Mouse (Mus musculus): Measurements from ENCODE around the gene Ddit4.

GRCm38 (mm10) chr10:59967309-59967942 lies 15.8 kb upstream of the Ddit4 start:
- TF ChIP-seq CTCF (conservative IDR thresholded peaks at IDR 0.05 in 1 of 2, IDR thresholded peaks at IDR 0.05 in 1 of 2; ENCODE audit: low read depth in 2 of 2, low read length in 2 of 2) (no peak), EP300 (IDR thresholded peaks at IDR 0.05; ENCODE audit: low read length) (no peak), ELF1 (IDR thresholded peaks at IDR 0.05; ENCODE audit: low read depth, low read length) (no peak), TCF12 (IDR thresholded peaks at IDR 0.05; ENCODE audit: low read depth, low read length) (no peak), MAFK (IDR thresholded peaks at IDR 0.05; ENCODE audit: insufficient replicate concordance, low read length) (no peak), ETS1 (conservative IDR thresholded peaks at IDR 0.05; ENCODE audit: low read depth, low read length) (no peak), HCFC1 (IDR thresholded peaks at IDR 0.05; ENCODE audit: low read depth, low read length) (no peak), ZNF384 (IDR thresholded peaks at IDR 0.05; ENCODE audit: low read depth, low read length) (no peak), POLR2A (IDR thresholded peaks at IDR 0.05; ENCODE audit: low read depth, low read length) (no peak), SIN3A (IDR thresholded peaks at IDR 0.05; ENCODE audit: low read length) (no peak), MXI1 (IDR thresholded peaks at IDR 0.05; ENCODE audit: low read depth, low read length) (no peak)
